Mouse (Mus musculus): ENCODE data around the gene Spsb2. TPM values are rescaled to one million over a fixed set of nuclear protein-coding genes. Genes with fewer than 3 reads are reported as not detected.
"Not testable (repeated sequence)": the region's sequence is repeated elsewhere in the genome, so short reads cannot be mapped to it uniquely, and the experiment has no call there.

Spsb2 gene
- total RNA-seq, 1 experiment from 2014 or later, result 11.0 TPM

GRCm38 (mm10) chr6:124811701-124812560, 3.5 kb downstream of the Spsb2 start:
- ATAC-seq (replicated peaks in 1 of 2; ENCODE audit: insufficient read depth in 1 of 2, low FRiP score in 2 of 2, low TSS enrichment in 1 of 2, low read depth in 1 of 2, poor library complexity in 2 of 2, severe bottlenecking in 2 of 2), result no peak

GRCm38 (mm10) chr6:124812848-124813247, 4.4 kb downstream of the Spsb2 start:
- ATAC-seq (replicated peaks in 1 of 2; ENCODE audit: insufficient read depth in 1 of 2, low FRiP score in 2 of 2, low TSS enrichment in 1 of 2, low read depth in 1 of 2, poor library complexity in 2 of 2, severe bottlenecking in 2 of 2), result no peak

GRCm38 (mm10) chr6:124813496-124813895, 5.0 kb downstream of the Spsb2 start:
- ATAC-seq (replicated peaks in 1 of 2; ENCODE audit: insufficient read depth in 1 of 2, low FRiP score in 2 of 2, low TSS enrichment in 1 of 2, low read depth in 1 of 2, poor library complexity in 2 of 2, severe bottlenecking in 2 of 2), result peak; percentile 34 to 42; a peak in 3 of 4 replicates

DNA sequence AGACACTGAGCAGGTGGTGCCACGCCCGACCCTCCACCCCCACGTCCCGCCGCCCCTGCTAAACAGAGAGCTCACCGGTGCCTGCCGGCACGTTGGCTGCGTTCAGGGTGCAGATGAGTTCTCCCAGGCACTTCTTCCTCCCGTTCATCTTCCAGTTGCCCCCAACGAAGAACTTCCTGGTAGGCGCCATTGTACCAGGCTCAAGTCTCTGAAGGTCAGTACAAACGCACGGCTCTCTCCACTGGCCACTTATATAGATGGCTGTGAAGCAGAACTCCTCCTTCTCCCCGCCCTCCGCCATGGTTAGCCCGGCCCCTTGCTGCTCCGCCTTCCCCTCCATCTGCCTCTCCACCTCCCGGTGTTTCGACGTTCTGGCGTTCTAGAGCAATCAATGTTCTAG, 5.5 kb downstream of the Spsb2 start, which contains the start of gene Tpi1:
Tpi1 (minus strand) TSS at position 364 of the 400 bp plus-strand sequence.
- ATAC-seq (replicated peaks in 1 of 2; ENCODE audit: insufficient read depth in 1 of 2, low FRiP score in 2 of 2, low TSS enrichment in 1 of 2, low read depth in 1 of 2, poor library complexity in 2 of 2, severe bottlenecking in 2 of 2), result peak; percentile 80 to 83

DNA sequence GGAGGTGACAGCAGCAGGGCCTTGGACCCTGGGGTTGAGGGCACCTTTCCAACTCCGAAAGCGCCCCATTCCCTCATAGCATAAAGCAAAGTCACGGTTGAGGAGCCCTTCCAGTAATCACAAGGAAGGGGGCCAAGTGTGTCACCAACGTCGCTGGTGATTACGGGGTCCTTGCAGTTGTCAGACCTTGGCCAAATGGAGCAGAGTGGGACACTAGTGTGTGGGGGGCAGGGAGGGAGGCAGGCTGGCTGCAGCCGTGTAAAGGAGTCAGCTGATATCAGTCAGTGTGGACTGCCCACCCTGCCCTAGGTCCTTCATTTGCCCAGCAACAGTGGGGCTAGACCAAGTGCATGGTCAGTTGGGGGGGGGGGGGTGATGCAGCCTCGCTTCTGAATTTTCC, 6.0 kb downstream of the Spsb2 start:
- no peak for ATAC-seq (replicated peaks in 1 of 2; ENCODE audit: insufficient read depth in 1 of 2, low FRiP score in 2 of 2, low TSS enrichment in 1 of 2, low read depth in 1 of 2, poor library complexity in 2 of 2, severe bottlenecking in 2 of 2)

GRCm38 (mm10) chr6:124814858-124815774, 6.7 kb downstream of the Spsb2 start:
- ATAC-seq (replicated peaks in 1 of 2; ENCODE audit: insufficient read depth in 1 of 2, low FRiP score in 2 of 2, low TSS enrichment in 1 of 2, low read depth in 1 of 2, poor library complexity in 2 of 2, severe bottlenecking in 2 of 2), result no peak

DNA sequence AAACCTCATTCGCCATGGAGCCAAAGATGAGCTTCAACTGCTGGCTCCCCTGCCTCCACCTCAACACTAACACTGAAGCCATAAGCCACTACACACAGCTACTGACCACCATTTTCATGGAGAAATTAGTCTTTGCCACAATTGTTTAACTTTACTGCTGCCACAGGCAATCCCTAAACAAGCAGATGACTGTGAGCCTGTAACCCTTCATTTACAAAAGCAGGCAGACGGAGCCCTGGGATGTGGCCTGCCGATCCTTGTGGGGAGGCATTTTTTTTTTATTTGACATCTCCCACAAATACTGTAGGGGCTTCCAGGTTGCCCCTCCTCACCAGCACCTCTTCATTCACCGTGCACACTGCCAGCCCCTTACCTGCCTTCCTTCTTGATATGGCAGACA, 8.2 kb downstream of the Spsb2 start:
- no peak for ATAC-seq (replicated peaks in 1 of 2; ENCODE audit: insufficient read depth in 1 of 2, low FRiP score in 2 of 2, low TSS enrichment in 1 of 2, low read depth in 1 of 2, poor library complexity in 2 of 2, severe bottlenecking in 2 of 2)

DNA sequence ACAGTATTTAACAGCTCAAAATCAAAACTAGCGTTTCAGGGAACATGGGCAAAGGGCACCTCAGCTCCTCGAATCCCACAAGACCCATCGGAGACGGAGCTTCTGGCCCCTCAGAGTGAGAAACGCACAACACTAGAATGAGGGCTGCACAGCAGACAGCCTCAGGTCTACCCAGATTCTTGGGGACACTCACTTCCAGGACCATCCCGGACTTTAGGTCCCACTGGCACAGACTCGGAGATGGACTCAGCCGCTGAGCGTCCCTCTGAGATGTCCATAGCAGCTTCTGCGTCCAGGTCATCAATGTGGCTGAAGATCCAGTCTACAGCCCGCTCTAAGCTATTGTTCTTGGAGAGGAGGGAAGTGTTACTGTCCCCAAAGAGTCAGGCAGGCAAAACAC, 8.7 kb downstream of the Spsb2 start:
- ATAC-seq (replicated peaks in 1 of 2; ENCODE audit: insufficient read depth in 1 of 2, low FRiP score in 2 of 2, low TSS enrichment in 1 of 2, low read depth in 1 of 2, poor library complexity in 2 of 2, severe bottlenecking in 2 of 2), result no peak

DNA sequence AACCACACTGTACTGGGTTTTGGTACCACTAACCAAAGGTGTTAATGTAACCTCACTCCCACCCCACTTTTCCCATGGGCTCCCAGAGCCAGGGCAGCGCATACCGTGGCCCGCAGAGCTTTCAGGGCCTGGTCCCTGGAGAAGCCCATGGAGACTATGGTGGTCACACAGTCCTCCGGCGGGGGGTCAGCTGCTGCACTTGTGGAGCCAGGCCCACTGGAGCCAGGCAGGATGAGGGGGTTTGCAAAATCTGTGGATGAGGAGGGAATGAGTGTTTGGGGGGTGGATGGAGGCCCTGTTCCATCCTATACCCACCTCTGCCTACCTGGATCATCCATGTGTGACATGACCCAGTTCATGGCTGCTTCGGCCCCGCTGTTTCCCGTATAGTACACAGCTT, 9.1 kb downstream of the Spsb2 start:
- ATAC-seq (replicated peaks in 1 of 2; ENCODE audit: insufficient read depth in 1 of 2, low FRiP score in 2 of 2, low TSS enrichment in 1 of 2, low read depth in 1 of 2, poor library complexity in 2 of 2, severe bottlenecking in 2 of 2), result no peak

GRCm38 (mm10) chr6:124817971-124818370, 9.5 kb downstream of the Spsb2 start:
- ATAC-seq (replicated peaks in 1 of 2; ENCODE audit: insufficient read depth in 1 of 2, low FRiP score in 2 of 2, low TSS enrichment in 1 of 2, low read depth in 1 of 2, poor library complexity in 2 of 2, severe bottlenecking in 2 of 2), result peak in 1 of 2 experiments; percentile 62; a peak in 2 of 4 replicates

- ATAC-seq (replicated peaks in 1 of 2; ENCODE audit: insufficient read depth in 1 of 2, low FRiP score in 2 of 2, low TSS enrichment in 1 of 2, low read depth in 1 of 2, poor library complexity in 2 of 2, severe bottlenecking in 2 of 2), result no peak
Measured at GRCm38 (mm10) chr6:124820891-124821290, 12.4 kb downstream of the Spsb2 start.

GRCm38 (mm10) chr6:124822049-124822448, 13.6 kb downstream of the Spsb2 start:
- ATAC-seq (replicated peaks in 1 of 2; ENCODE audit: insufficient read depth in 1 of 2, low FRiP score in 2 of 2, low TSS enrichment in 1 of 2, low read depth in 1 of 2, poor library complexity in 2 of 2, severe bottlenecking in 2 of 2), result no peak

- ATAC-seq (replicated peaks in 1 of 2; ENCODE audit: insufficient read depth in 1 of 2, low FRiP score in 2 of 2, low TSS enrichment in 1 of 2, low read depth in 1 of 2, poor library complexity in 2 of 2, severe bottlenecking in 2 of 2), result peak; percentile 4 to 10; a peak in 2 of 4 replicates
Measured at GRCm38 (mm10) chr6:124828101-124828592, 19.7 kb downstream of the Spsb2 start.

- peak; percentile 83 for ATAC-seq (replicated peaks in 1 of 2; ENCODE audit: insufficient read depth in 1 of 2, low FRiP score in 2 of 2, low TSS enrichment in 1 of 2, low read depth in 1 of 2, poor library complexity in 2 of 2, severe bottlenecking in 2 of 2)
Measured at GRCm38 (mm10) chr6:124828868-124829798, 20.7 kb downstream of the Spsb2 start, which contains the start of the genes Usp5 and Cdca3. Usp5 (minus strand) TSS chr6:124829484. Cdca3 (plus strand) TSS chr6:124829547.

DNA sequence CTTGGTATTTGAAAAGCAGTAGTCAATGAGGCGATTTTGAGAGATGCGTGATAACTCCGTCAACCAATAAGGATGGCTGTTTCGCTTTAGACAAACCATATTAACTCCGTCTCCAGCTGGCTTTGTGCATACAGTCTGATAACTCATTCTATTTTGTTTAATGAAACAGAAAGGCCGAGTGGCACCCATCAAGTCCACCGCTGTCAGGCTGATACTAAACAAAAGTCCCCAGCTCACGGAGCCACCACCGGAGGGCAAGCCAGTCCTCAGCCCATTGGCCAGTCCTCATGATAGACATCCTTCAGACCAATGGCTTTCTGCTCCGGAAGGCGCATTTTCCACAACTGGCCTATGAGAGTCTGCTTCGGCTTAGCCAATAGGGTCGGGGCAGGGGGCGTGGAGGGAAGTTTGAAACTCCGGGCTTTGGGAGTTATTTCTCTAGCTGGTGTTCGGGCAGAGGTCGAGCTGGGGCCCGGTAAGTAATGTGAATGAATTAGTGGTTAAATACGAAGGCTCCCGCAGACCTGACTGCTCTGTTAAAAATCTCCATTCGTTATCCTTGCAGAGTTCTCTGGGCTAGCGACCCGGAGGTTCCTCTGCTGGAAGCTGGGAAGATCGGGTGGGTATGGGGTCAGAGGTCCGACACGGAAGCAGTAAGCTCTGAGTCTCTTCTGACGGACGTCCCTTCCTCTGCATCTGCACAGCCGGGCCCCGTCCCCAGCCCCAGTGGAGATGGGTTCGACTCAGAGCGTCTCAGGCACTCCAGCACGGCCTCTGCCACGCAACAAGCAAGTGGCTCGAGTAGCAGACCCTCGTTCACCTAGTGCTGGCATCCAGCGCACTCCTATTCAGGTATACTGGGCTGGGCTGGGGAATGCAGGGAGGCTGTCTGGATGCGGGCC, 21.6 kb downstream of the Spsb2 start:
- peak; percentile 74 to 76 for ATAC-seq (replicated peaks in 1 of 2; ENCODE audit: insufficient read depth in 1 of 2, low FRiP score in 2 of 2, low TSS enrichment in 1 of 2, low read depth in 1 of 2, poor library complexity in 2 of 2, severe bottlenecking in 2 of 2)

- not testable (repeated sequence) for ATAC-seq (replicated peaks in 1 of 2; ENCODE audit: insufficient read depth in 1 of 2, low FRiP score in 2 of 2, low TSS enrichment in 1 of 2, low read depth in 1 of 2, poor library complexity in 2 of 2, severe bottlenecking in 2 of 2)
Measured at GRCm38 (mm10) chr6:124831199-124831598, 22.7 kb downstream of the Spsb2 start.
